Mouse (Mus musculus) adrenal gland, postnatal 25 days (tissue): ENCODE data around the gene Il20. TPM values are rescaled to one million over a fixed set of nuclear protein-coding genes. Genes with fewer than 3 reads are reported as not detected.
A peak's percentile ranks its signal among the peaks of the same experiment; 100 is the strongest.

Source experiments
- DNase-seq: peaks from one replicate; pipeline ENCODE4 v3.0.0; 2021; ENCODE audit warnings: mixed read lengths
- long read RNA-seq: library from polyadenylated mRNA; stranded (forward); transcript quantifications from one replicate; pipeline ENCODE4 v2.0.0, GENCODE M21; 2021
- total RNA-seq: library from RNA; stranded (reverse); gene quantifications from 2 replicates; pipeline ENCODE4 v1.2.3, GENCODE M21; 2021

The Il20 gene
- total RNA-seq = not detected in 2 replicates
- long read RNA-seq = 0 reads

- no peak for DNase-seq
Observed at GRCm38 (mm10) chr1:130911401-130912010, at the start of gene Il20. Gene Il20 (minus strand): TSS chr1:130911451.

GRCm38 (mm10) chr1:130946920-130947319 lies 35.7 kb upstream of the Il20 start:
- DNase-seq = no peak

- no peak for DNase-seq
Observed at GRCm38 (mm10) chr1:130941801-130942200, 30.6 kb upstream of the Il20 start.

GRCm38 (mm10) chr1:130940065-130940687 lies 28.9 kb upstream of the Il20 start, which contains the start of gene Il19:
Gene Il19 (minus strand): TSS chr1:130940115.
- DNase-seq = no peak

- DNase-seq = no peak
Observed at GRCm38 (mm10) chr1:130938192-130938591, 26.9 kb upstream of the Il20 start.

GRCm38 (mm10) chr1:130937170-130937569 lies 25.9 kb upstream of the Il20 start:
- no peak for DNase-seq

- DNase-seq = no peak
Observed at GRCm38 (mm10) chr1:130936351-130936750, 25.1 kb upstream of the Il20 start.

- DNase-seq = no peak
Observed at GRCm38 (mm10) chr1:130926484-130926883, 15.2 kb upstream of the Il20 start.

GRCm38 (mm10) chr1:130918323-130918980 lies 7.2 kb upstream of the Il20 start:
- no peak for DNase-seq

GRCm38 (mm10) chr1:130902505-130902904 lies 8.7 kb downstream of the Il20 start:
- DNase-seq = no peak

GRCm38 (mm10) chr1:130894468-130894867 lies 16.8 kb downstream of the Il20 start:
- no peak for DNase-seq

- DNase-seq = no peak
Observed at GRCm38 (mm10) chr1:130893329-130894040, 17.8 kb downstream of the Il20 start.

- DNase-seq = peak; percentile 41
Observed at GRCm38 (mm10) chr1:130892446-130892845, 18.8 kb downstream of the Il20 start.

- DNase-seq = no peak
Observed at GRCm38 (mm10) chr1:130887354-130887753, 23.9 kb downstream of the Il20 start, which contains the start of gene Il24. Gene Il24 (minus strand): TSS chr1:130887454.

GRCm38 (mm10) chr1:130883146-130883545 lies 28.1 kb downstream of the Il20 start:
- DNase-seq = no peak

GRCm38 (mm10) chr1:130879927-130880326 lies 31.3 kb downstream of the Il20 start:
- no peak for DNase-seq

- DNase-seq = peak; percentile 23
Observed at GRCm38 (mm10) chr1:130877889-130878614, 33.2 kb downstream of the Il20 start.

- peak; percentile 13 for DNase-seq
Observed at GRCm38 (mm10) chr1:130876931-130877509, 34.2 kb downstream of the Il20 start.

- DNase-seq = no peak
Observed at GRCm38 (mm10) chr1:130875910-130876309, 35.3 kb downstream of the Il20 start.

- DNase-seq = no peak
Observed at GRCm38 (mm10) chr1:130875139-130875538, 36.1 kb downstream of the Il20 start.

GRCm38 (mm10) chr1:130872912-130873311 lies 38.3 kb downstream of the Il20 start:
- no peak for DNase-seq
